Mouse (Mus musculus): ENCODE measurements around the gene Ccdc126.

DNA sequence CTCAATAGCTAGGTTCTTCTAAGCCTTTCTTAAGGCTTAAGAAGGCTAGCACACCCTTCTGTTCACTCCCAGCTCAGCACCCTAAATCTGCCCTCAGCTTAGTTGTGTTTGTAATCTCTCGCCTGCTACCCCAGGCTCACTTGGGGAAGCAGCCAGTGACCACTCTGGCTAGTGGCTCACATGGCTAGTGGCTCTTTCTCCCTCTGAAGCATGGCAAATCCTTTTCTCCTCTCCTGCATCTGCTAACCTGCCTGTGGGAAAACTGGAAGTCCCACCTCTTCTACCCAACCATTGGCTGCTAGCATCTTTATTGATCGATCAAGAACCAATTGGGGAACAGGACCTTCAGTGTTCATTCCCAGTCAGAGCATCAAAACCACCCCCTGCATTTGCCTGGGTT lies 5.5 kb downstream of the Ccdc126 start:
- TF ChIP-seq POLR2A (IDR thresholded peaks at IDR 0.05; ENCODE audit: control insufficient read depth, low read depth, low read length) (no peak), CTCF (IDR thresholded peaks at IDR 0.05; ENCODE audit: control insufficient read depth, insufficient read depth, insufficient replicate concordance, low read depth, low read length) (no peak)

Measured in testis, adult 2 months (tissue).